16 mouse cellular contexts compared by ENCODE assay signal in the genomic region with DNA sequence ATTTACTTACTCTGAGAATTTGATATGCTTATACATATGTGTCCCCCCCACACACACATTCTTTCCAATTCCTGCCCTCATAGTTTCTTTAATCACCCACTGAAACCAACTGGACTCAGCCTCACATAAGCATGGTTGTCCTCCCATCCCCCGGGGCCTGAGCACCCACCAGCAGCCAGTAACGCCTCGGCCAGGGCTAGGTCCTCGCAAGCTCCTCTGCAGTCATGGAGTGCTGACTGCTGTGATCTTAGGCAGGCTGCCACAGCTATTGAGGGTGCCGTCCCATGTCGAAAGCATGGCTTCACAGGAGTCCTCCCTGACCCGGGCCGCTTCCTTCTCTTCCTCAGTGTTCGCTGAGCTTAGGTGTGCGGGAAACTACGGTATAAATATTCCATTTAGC.
"Had no signal": no experiment of that assay in that cellular context is flagged by ENCODE, and none has a peak within 500 bp of the region (broad histone marks: within the 10 kb centered on the region; RNA-seq: fewer than 3 reads in every experiment).

No protein-coding gene starts in this region.

- H3K4me3 ChIP-seq: neural tube, embryonic 13.5 days; neural tube, embryonic 15.5 days; stomach, embryonic 15.5 days had no signal

- H3K9me3 ChIP-seq: neural tube, embryonic 13.5 days; neural tube, embryonic 15.5 days; stomach, embryonic 15.5 days had no signal

- H3K27me3 ChIP-seq: neural tube, embryonic 13.5 days; neural tube, embryonic 15.5 days; stomach, embryonic 15.5 days had no signal

- DNase-seq: retina, postnatal 1 day; right cerebral cortex, adult 18-20 months; right cerebral cortex, postnatal 14 days; right cerebral cortex, postnatal 25 days; right cerebral cortex, postnatal 4 days; spleen, adult 18-20 months; thymus, adult 18-20 months; thymus, adult 2 months; thymus, postnatal 14 days; thymus, postnatal 25 days; thymus, postnatal 36 days; thymus, postnatal 4 days had no signal

- H3K4me2 ChIP-seq: neural tube, embryonic 13.5 days; neural tube, embryonic 15.5 days; stomach, embryonic 15.5 days had no signal

- H3K9ac ChIP-seq: neural tube, embryonic 13.5 days; neural tube, embryonic 15.5 days; stomach, embryonic 15.5 days had no signal

- H3K27ac ChIP-seq: neural tube, embryonic 13.5 days; neural tube, embryonic 15.5 days; stomach, embryonic 15.5 days; stomach, postnatal 0 days had no signal

- H3K36me3 ChIP-seq: neural tube, embryonic 13.5 days; neural tube, embryonic 15.5 days; stomach, embryonic 15.5 days had no signal
